Mouse (Mus musculus): Measurements from ENCODE around the gene Akap8. TPM values are rescaled to one million over a fixed set of nuclear protein-coding genes. Genes with fewer than 3 reads are reported as not detected.
A peak's percentile ranks its signal among the peaks of the same experiment; 100 is the strongest.

Akap8 gene
- total RNA-seq, 1 experiment, result 156 TPM

GRCm38 (mm10) chr17:32280575-32280974, 40.5 kb downstream of the Akap8 start:
- H3K36me3 ChIP-seq (ENCODE audit: control insufficient read depth, insufficient read depth, low read length, poor library complexity, severe bottlenecking), result no peaks in the 10 kb centered on the region
- in situ Hi-C loops (cut with MboI; ENCODE audit: low sequenced_read_pairs in 2 of 2, unreplicated experiment in 2 of 2), result no loop called here
- TF ChIP-seq MAFK (IDR thresholded peaks at IDR 0.05; ENCODE audit: insufficient read depth, low read depth, low read length), result no peak
- TF ChIP-seq CHD2 (IDR thresholded peaks at IDR 0.05; ENCODE audit: low read depth, low read length), result no peak
- TF ChIP-seq ZC3H11A (IDR thresholded peaks at IDR 0.05; ENCODE audit: borderline replicate concordance, low read depth, low read length), result no peak
- TF ChIP-seq ZNF384 (IDR thresholded peaks at IDR 0.05; ENCODE audit: low read depth, low read length), result no peak
- no peak for TF ChIP-seq HCFC1 (IDR thresholded peaks at IDR 0.05; ENCODE audit: borderline replicate concordance, insufficient read depth, low read length)
- H3K9ac ChIP-seq (ENCODE audit: insufficient read depth, low read depth, low read length, poor library complexity, severe bottlenecking), result no peak overlapping the region
- H3K9me3 ChIP-seq (ENCODE audit: control insufficient read depth, insufficient read depth, low read depth, low read length), result no peaks in the 10 kb centered on the region
- H3K4me3 ChIP-seq (ENCODE audit: insufficient read depth in 1 of 2, low read depth in 1 of 2, low read length in 2 of 2, poor library complexity in 1 of 2, severe bottlenecking in 1 of 2), result no peak overlapping the region
- DNase-seq (ENCODE audit: low read depth, low spot score), result no peak
- H3K4me1 ChIP-seq (ENCODE audit: control insufficient read depth in 2 of 2, insufficient read depth in 2 of 2, low read length in 2 of 2, poor library complexity in 1 of 2), result peaks cover 9 to 20% of the 10 kb centered on the region in 2 experiments; a peak in 3 of 4 replicates
- no peak overlapping the region; the same call in 1 of the 2 replicates for H3K27ac ChIP-seq (ENCODE audit: insufficient read depth, low read depth, low read length, poor library complexity, severe bottlenecking)

DNA sequence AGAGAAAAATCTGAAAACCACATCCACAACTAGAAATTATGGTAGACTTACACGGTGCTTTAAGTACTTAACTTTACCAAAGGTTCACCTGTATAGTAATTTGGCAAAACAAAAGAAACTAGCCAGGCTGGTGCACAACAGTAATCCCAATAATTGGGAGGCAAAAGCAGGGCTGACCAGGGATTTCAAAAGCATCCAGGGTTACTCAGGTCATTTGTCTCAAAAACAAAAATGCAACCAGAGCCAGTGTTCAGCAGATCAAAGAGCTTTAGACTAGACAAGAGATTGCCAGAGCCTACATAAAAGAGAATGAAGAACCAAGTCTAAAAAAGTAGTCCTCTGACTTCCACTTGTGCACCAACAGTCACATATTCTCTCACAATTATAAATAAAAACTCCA, 43.8 kb downstream of the Akap8 start:
- no peak for TF ChIP-seq ZC3H11A (IDR thresholded peaks at IDR 0.05; ENCODE audit: borderline replicate concordance, low read depth, low read length)
- TF ChIP-seq ZNF384 (IDR thresholded peaks at IDR 0.05; ENCODE audit: low read depth, low read length), result no peak
- no peak for TF ChIP-seq MAFK (IDR thresholded peaks at IDR 0.05; ENCODE audit: insufficient read depth, low read depth, low read length)
- TF ChIP-seq HCFC1 (IDR thresholded peaks at IDR 0.05; ENCODE audit: borderline replicate concordance, insufficient read depth, low read length), result no peak
- TF ChIP-seq CHD2 (IDR thresholded peaks at IDR 0.05; ENCODE audit: low read depth, low read length), result no peak
- Histone ChIP-seq H3K9ac (ENCODE audit: insufficient read depth, low read depth, low read length, poor library complexity, severe bottlenecking) (no peak overlapping the region), H3K27ac (ENCODE audit: insufficient read depth, low read depth, low read length, poor library complexity, severe bottlenecking) (no peak overlapping the region), H3K9me3 (ENCODE audit: control insufficient read depth, insufficient read depth, low read depth, low read length) (no peaks in the 10 kb centered on the region), H3K36me3 (ENCODE audit: control insufficient read depth, insufficient read depth, low read length, poor library complexity, severe bottlenecking) (no peaks in the 10 kb centered on the region), H3K4me1 (ENCODE audit: control insufficient read depth in 2 of 2, insufficient read depth in 2 of 2, low read length in 2 of 2, poor library complexity in 1 of 2) (peaks cover 9 to 12% of the 10 kb centered on the region in 2 experiments; a peak in 3 of 4 replicates), H3K4me3 (ENCODE audit: insufficient read depth in 1 of 2, low read depth in 1 of 2, low read length in 2 of 2, poor library complexity in 1 of 2, severe bottlenecking in 1 of 2) (no peak overlapping the region)
- in situ Hi-C loops (cut with MboI; ENCODE audit: low sequenced_read_pairs in 2 of 2, unreplicated experiment in 2 of 2), result no loop called here
- no peak for DNase-seq (ENCODE audit: low read depth, low spot score)

DNA sequence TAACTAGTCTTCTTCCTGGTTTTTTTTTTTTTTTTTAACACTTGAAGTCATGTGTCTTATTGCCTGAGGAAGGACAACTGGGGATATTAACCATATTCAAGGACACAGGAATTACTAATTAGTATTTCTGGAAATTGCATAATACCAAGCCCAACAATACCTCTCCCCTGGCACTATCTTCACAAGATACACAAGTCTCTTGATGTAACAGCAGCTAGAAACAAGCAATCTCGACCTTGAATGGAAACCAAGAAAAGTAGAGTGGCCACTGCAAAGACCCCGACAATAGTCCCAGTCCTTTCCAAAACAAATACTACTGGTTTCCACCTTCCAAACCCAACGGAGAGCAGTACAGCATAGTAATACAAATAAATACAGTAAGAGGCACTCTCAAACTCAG, 45.5 kb downstream of the Akap8 start:
- in situ Hi-C loops (cut with MboI; ENCODE audit: low sequenced_read_pairs in 2 of 2, unreplicated experiment in 2 of 2), result no loop called here
- no peak overlapping the region for H3K4me3 ChIP-seq (ENCODE audit: insufficient read depth in 1 of 2, low read depth in 1 of 2, low read length in 2 of 2, poor library complexity in 1 of 2, severe bottlenecking in 1 of 2)
- no peak for DNase-seq (ENCODE audit: low read depth, low spot score)
- peaks cover 2% of the 10 kb centered on the region for H3K36me3 ChIP-seq (ENCODE audit: control insufficient read depth, insufficient read depth, low read length, poor library complexity, severe bottlenecking)
- no peaks in the 10 kb centered on the region for H3K9me3 ChIP-seq (ENCODE audit: control insufficient read depth, insufficient read depth, low read depth, low read length)
- TF ChIP-seq HCFC1 (IDR thresholded peaks at IDR 0.05; ENCODE audit: borderline replicate concordance, insufficient read depth, low read length), result no peak
- 0 out of 2 replicates have a peak, but pooled peaks have one; percentile 20 for TF ChIP-seq ZNF384 (IDR thresholded peaks at IDR 0.05; ENCODE audit: low read depth, low read length)
- no peak overlapping the region for H3K9ac ChIP-seq (ENCODE audit: insufficient read depth, low read depth, low read length, poor library complexity, severe bottlenecking)
- peaks cover 7 to 8% of the 10 kb centered on the region in 2 experiments; a peak in 2 of 4 replicates for H3K4me1 ChIP-seq (ENCODE audit: control insufficient read depth in 2 of 2, insufficient read depth in 2 of 2, low read length in 2 of 2, poor library complexity in 1 of 2)
- no peak overlapping the region for H3K27ac ChIP-seq (ENCODE audit: insufficient read depth, low read depth, low read length, poor library complexity, severe bottlenecking)

DNA sequence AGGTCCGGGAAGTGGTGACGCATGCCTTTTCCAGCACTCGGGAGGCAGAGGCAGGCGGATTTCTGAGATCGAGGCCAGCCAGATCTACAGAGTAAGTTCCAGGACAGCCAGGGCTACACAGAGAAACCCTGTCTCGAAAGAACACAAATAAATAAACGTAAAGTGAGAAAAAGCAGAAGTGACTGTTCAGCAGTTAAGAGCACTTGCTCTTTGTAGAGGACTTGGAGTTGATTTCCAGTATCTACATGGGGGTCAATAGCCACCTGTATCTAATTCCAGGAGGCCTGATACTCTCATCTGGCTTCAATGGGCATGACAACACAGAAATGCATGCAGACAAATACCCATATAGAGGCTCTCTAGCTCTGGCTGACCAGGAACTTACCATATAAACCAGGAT, 51.9 kb downstream of the Akap8 start:
- no peak for TF ChIP-seq MAFK (IDR thresholded peaks at IDR 0.05; ENCODE audit: insufficient read depth, low read depth, low read length)
- TF ChIP-seq ZNF384 (IDR thresholded peaks at IDR 0.05; ENCODE audit: low read depth, low read length), result no peak
- TF ChIP-seq CHD2 (IDR thresholded peaks at IDR 0.05; ENCODE audit: low read depth, low read length), result no peak
- no peak for TF ChIP-seq ZC3H11A (IDR thresholded peaks at IDR 0.05; ENCODE audit: borderline replicate concordance, low read depth, low read length)
- TF ChIP-seq HCFC1 (IDR thresholded peaks at IDR 0.05; ENCODE audit: borderline replicate concordance, insufficient read depth, low read length), result no peak

DNA sequence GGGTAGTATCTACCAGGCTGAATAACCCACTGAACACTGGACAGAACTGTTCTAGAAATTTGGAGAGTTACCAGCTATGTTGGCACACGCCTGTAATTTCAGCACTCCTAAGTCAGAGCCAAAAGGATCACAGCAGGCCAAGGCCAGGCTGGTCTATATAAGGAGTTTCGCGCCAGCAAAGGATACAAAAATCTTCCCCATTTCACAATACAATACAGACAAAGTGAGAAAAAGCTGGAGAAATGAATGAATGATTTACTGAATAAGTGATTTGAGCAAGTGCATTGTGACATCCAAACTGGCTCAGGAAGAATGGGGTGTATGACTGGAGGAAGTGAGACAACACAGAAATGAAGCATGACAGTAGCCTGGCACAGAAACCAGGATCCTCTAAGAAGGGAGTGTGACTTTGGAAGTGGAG, 52.5 kb downstream of the Akap8 start:
- Histone ChIP-seq H3K4me1 (ENCODE audit: control insufficient read depth in 2 of 2, insufficient read depth in 2 of 2, low read length in 2 of 2, poor library complexity in 1 of 2) (peaks cover 0 to 6% of the 10 kb centered on the region in 2 experiments; a peak in 1 of 4 replicates), H3K36me3 (ENCODE audit: control insufficient read depth, insufficient read depth, low read length, poor library complexity, severe bottlenecking) (peaks cover 2% of the 10 kb centered on the region), H3K9me3 (ENCODE audit: control insufficient read depth, insufficient read depth, low read depth, low read length) (no peaks in the 10 kb centered on the region), H3K4me3 (ENCODE audit: insufficient read depth in 1 of 2, low read depth in 1 of 2, low read length in 2 of 2, poor library complexity in 1 of 2, severe bottlenecking in 1 of 2) (no peak overlapping the region), H3K27ac (ENCODE audit: insufficient read depth, low read depth, low read length, poor library complexity, severe bottlenecking) (no peak overlapping the region), H3K9ac (ENCODE audit: insufficient read depth, low read depth, low read length, poor library complexity, severe bottlenecking) (no peak overlapping the region)
- in situ Hi-C loops (cut with MboI; ENCODE audit: low sequenced_read_pairs in 2 of 2, unreplicated experiment in 2 of 2), result no loop called here
- TF ChIP-seq MAFK (IDR thresholded peaks at IDR 0.05; ENCODE audit: insufficient read depth, low read depth, low read length), result no peak
- TF ChIP-seq HCFC1 (IDR thresholded peaks at IDR 0.05; ENCODE audit: borderline replicate concordance, insufficient read depth, low read length), result no peak
- TF ChIP-seq ZC3H11A (IDR thresholded peaks at IDR 0.05; ENCODE audit: borderline replicate concordance, low read depth, low read length), result no peak
- DNase-seq (ENCODE audit: low read depth, low spot score), result no peak

More for the DNA sequence above, 51.9 kb downstream of the Akap8 start:
- in situ Hi-C loops (cut with MboI; ENCODE audit: low sequenced_read_pairs in 2 of 2, unreplicated experiment in 2 of 2), result no loop called here
- no peak overlapping the region for H3K4me3 ChIP-seq (ENCODE audit: insufficient read depth in 1 of 2, low read depth in 1 of 2, low read length in 2 of 2, poor library complexity in 1 of 2, severe bottlenecking in 1 of 2)
- DNase-seq (ENCODE audit: low read depth, low spot score), result no peak
- H3K36me3 ChIP-seq (ENCODE audit: control insufficient read depth, insufficient read depth, low read length, poor library complexity, severe bottlenecking), result peaks cover 2% of the 10 kb centered on the region
- peaks cover 0 to 6% of the 10 kb centered on the region in 2 experiments; a peak in 1 of 4 replicates for H3K4me1 ChIP-seq (ENCODE audit: control insufficient read depth in 2 of 2, insufficient read depth in 2 of 2, low read length in 2 of 2, poor library complexity in 1 of 2)
- no peak overlapping the region for H3K9ac ChIP-seq (ENCODE audit: insufficient read depth, low read depth, low read length, poor library complexity, severe bottlenecking)
- H3K27ac ChIP-seq (ENCODE audit: insufficient read depth, low read depth, low read length, poor library complexity, severe bottlenecking), result no peak overlapping the region
- no peaks in the 10 kb centered on the region for H3K9me3 ChIP-seq (ENCODE audit: control insufficient read depth, insufficient read depth, low read depth, low read length)
